Mouse (Mus musculus): ENCODE measurements around the gene Nog. TPM values are rescaled to one million over a fixed set of nuclear protein-coding genes. Genes with fewer than 3 reads are reported as not detected.

The Nog gene
- not detected for total RNA-seq (2018; cell fraction: chromatin; rRNA removed)
- total RNA-seq (2018; cell fraction: cytosol; rRNA removed): not detected
- total RNA-seq (2018; cell fraction: nucleus; rRNA removed): not detected
- not detected in 3 replicates for polyA plus RNA-seq (2018)

GRCm38 (mm10) chr11:89302056-89302815 is at the start of gene Nog:
Gene Nog, minus strand, starts transcription at chr11:89302332.
- H3K27ac ChIP-seq: no peak within 1 kb of the TSS
- H3K4me3 ChIP-seq (ENCODE audit: inconsistent target): no peak within 1 kb of the TSS
- no peaks in the 10 kb centered on the region for H3K79me2 ChIP-seq (ENCODE audit: inconsistent target)
- WGBS (ENCODE audit: missing documents): 2% methylated on average over 81 of the region's 97 CpGs
- no peaks in the 10 kb centered on the region for H3K36me3 ChIP-seq (ENCODE audit: inconsistent target)

GRCm38 (mm10) chr11:89340238-89340637 is 38.1 kb upstream of the Nog start:
- WGBS (ENCODE audit: missing documents): 67% methylated on average over 12 of the region's 12 CpGs
- Histone ChIP-seq H3K79me2 (ENCODE audit: inconsistent target) (no peaks in the 10 kb centered on the region), H3K27ac (no peak overlapping the region), H3K36me3 (ENCODE audit: inconsistent target) (no peaks in the 10 kb centered on the region), H3K4me3 (ENCODE audit: inconsistent target) (no peak overlapping the region)

- Histone ChIP-seq H3K36me3 (ENCODE audit: inconsistent target) (no peaks in the 10 kb centered on the region), H3K79me2 (ENCODE audit: inconsistent target) (no peaks in the 10 kb centered on the region), H3K27ac (no peak overlapping the region), H3K4me3 (ENCODE audit: inconsistent target) (no peak overlapping the region)
- 89% methylated on average over 7 of the region's 8 CpGs for WGBS (ENCODE audit: missing documents)
These were observed 37.7 kb upstream of the Nog start for GRCm38 (mm10) chr11:89339783-89340182.

GRCm38 (mm10) chr11:89337910-89338309 is 35.8 kb upstream of the Nog start:
- no peak overlapping the region for H3K4me3 ChIP-seq (ENCODE audit: inconsistent target)
- H3K36me3 ChIP-seq (ENCODE audit: inconsistent target): no peaks in the 10 kb centered on the region
- no peaks in the 10 kb centered on the region for H3K79me2 ChIP-seq (ENCODE audit: inconsistent target)
- no peak overlapping the region for H3K27ac ChIP-seq

GRCm38 (mm10) chr11:89327089-89327881 is 25.2 kb upstream of the Nog start:
- H3K79me2 ChIP-seq (ENCODE audit: inconsistent target): no peaks in the 10 kb centered on the region
- H3K36me3 ChIP-seq (ENCODE audit: inconsistent target): no peaks in the 10 kb centered on the region
- H3K27ac ChIP-seq: no peak overlapping the region
- 13% methylated on average over 6 of the region's 11 CpGs for WGBS (ENCODE audit: missing documents)
- no peak overlapping the region for H3K4me3 ChIP-seq (ENCODE audit: inconsistent target)

- no peaks in the 10 kb centered on the region for H3K79me2 ChIP-seq (ENCODE audit: inconsistent target)
- no peaks in the 10 kb centered on the region for H3K36me3 ChIP-seq (ENCODE audit: inconsistent target)
- WGBS (ENCODE audit: missing documents): 95% methylated on average over 2 of the region's 2 CpGs
- no peak overlapping the region for H3K4me3 ChIP-seq (ENCODE audit: inconsistent target)
- H3K27ac ChIP-seq: no peak overlapping the region
These were observed 19.6 kb upstream of the Nog start for GRCm38 (mm10) chr11:89321775-89322174.

- 82% methylated on average over 6 of the region's 6 CpGs for WGBS (ENCODE audit: missing documents)
- H3K4me3 ChIP-seq (ENCODE audit: inconsistent target): no peak overlapping the region
- H3K79me2 ChIP-seq (ENCODE audit: inconsistent target): no peaks in the 10 kb centered on the region
- H3K27ac ChIP-seq: no peak overlapping the region
- H3K36me3 ChIP-seq (ENCODE audit: inconsistent target): no peaks in the 10 kb centered on the region
These were observed 17.5 kb upstream of the Nog start for GRCm38 (mm10) chr11:89319675-89320074.

GRCm38 (mm10) chr11:89318324-89318723 is 16.2 kb upstream of the Nog start:
- WGBS (ENCODE audit: missing documents): 46% methylated on average over 7 of the region's 8 CpGs
- Histone ChIP-seq H3K79me2 (ENCODE audit: inconsistent target) (no peaks in the 10 kb centered on the region), H3K36me3 (ENCODE audit: inconsistent target) (no peaks in the 10 kb centered on the region), H3K4me3 (ENCODE audit: inconsistent target) (no peak overlapping the region), H3K27ac (no peak overlapping the region)

- H3K36me3 ChIP-seq (ENCODE audit: inconsistent target): no peaks in the 10 kb centered on the region
- H3K4me3 ChIP-seq (ENCODE audit: inconsistent target): no peak overlapping the region
- H3K79me2 ChIP-seq (ENCODE audit: inconsistent target): no peaks in the 10 kb centered on the region
- 76% methylated on average over 3 of the region's 3 CpGs for WGBS (ENCODE audit: missing documents)
- no peak overlapping the region for H3K27ac ChIP-seq
These were observed 15.6 kb upstream of the Nog start for GRCm38 (mm10) chr11:89317757-89318156.

GRCm38 (mm10) chr11:89314374-89314773 is 12.2 kb upstream of the Nog start:
- WGBS (ENCODE audit: missing documents): 51% methylated on average over 5 of the region's 5 CpGs
- H3K27ac ChIP-seq: no peak overlapping the region

GRCm38 (mm10) chr11:89312378-89312777 is 10.2 kb upstream of the Nog start:
- WGBS (ENCODE audit: missing documents): 54% methylated on average over 3 of the region's 3 CpGs
- Histone ChIP-seq H3K79me2 (ENCODE audit: inconsistent target) (no peaks in the 10 kb centered on the region), H3K27ac (no peak overlapping the region), H3K4me3 (ENCODE audit: inconsistent target) (no peak overlapping the region), H3K36me3 (ENCODE audit: inconsistent target) (no peaks in the 10 kb centered on the region)

More at GRCm38 (mm10) chr11:89314374-89314773, 12.2 kb upstream of the Nog start:
- Histone ChIP-seq H3K79me2 (ENCODE audit: inconsistent target) (no peaks in the 10 kb centered on the region), H3K36me3 (ENCODE audit: inconsistent target) (no peaks in the 10 kb centered on the region), H3K4me3 (ENCODE audit: inconsistent target) (no peak overlapping the region)

- Histone ChIP-seq H3K79me2 (ENCODE audit: inconsistent target) (no peaks in the 10 kb centered on the region), H3K27ac (no peak overlapping the region), H3K4me3 (ENCODE audit: inconsistent target) (no peak overlapping the region), H3K36me3 (ENCODE audit: inconsistent target) (no peaks in the 10 kb centered on the region)
- 82% methylated on average over 11 of the region's 11 CpGs for WGBS (ENCODE audit: missing documents)
These were observed 8.1 kb upstream of the Nog start for GRCm38 (mm10) chr11:89310217-89310616.

GRCm38 (mm10) chr11:89303421-89303820 is 1.3 kb upstream of the Nog start:
- WGBS (ENCODE audit: missing documents): 2% methylated on average over 12 of the region's 16 CpGs
- H3K79me2 ChIP-seq (ENCODE audit: inconsistent target): no peaks in the 10 kb centered on the region
- no peak overlapping the region for H3K27ac ChIP-seq
- H3K36me3 ChIP-seq (ENCODE audit: inconsistent target): no peaks in the 10 kb centered on the region
- no peak overlapping the region for H3K4me3 ChIP-seq (ENCODE audit: inconsistent target)

GRCm38 (mm10) chr11:89302816-89303180 is 666 bp upstream of the Nog start:
- under 1% methylated on average over 13 of the region's 29 CpGs for WGBS (ENCODE audit: missing documents)
- no peaks in the 10 kb centered on the region for H3K36me3 ChIP-seq (ENCODE audit: inconsistent target)

More at GRCm38 (mm10) chr11:89302816-89303180, 666 bp upstream of the Nog start:
- no peak overlapping the region for H3K4me3 ChIP-seq (ENCODE audit: inconsistent target)
- H3K79me2 ChIP-seq (ENCODE audit: inconsistent target): no peaks in the 10 kb centered on the region
- no peak overlapping the region for H3K27ac ChIP-seq

Data from macrophage (primary cell).